Mouse (Mus musculus) E14TG2a.4 (cell line): ENCODE measurements around the gene Tymp.

Experiments used
- CTCF ChIP-seq: conservative IDR thresholded peaks from 2 replicates; pipeline ENCODE4 v1.5.1; 2014; ENCODE audit warnings: low read length
- NANOG ChIP-seq: IDR thresholded peaks from 2 replicates; pipeline ENCODE4 v1.6.1; 2014; ENCODE audit warnings: borderline replicate concordance, low read length, mixed read lengths
- POU5F1 ChIP-seq: IDR thresholded peaks from 2 replicates; pipeline ENCODE4 v1.6.1; 2014; ENCODE audit warnings: low read length, borderline replicate concordance

GRCm38 (mm10) chr15:89390081-89390480 is 13.2 kb upstream of the Tymp start:
- no peak for TF ChIP-seq CTCF
- TF ChIP-seq POU5F1: no peak
- no peak for TF ChIP-seq NANOG
